9 mouse cellular contexts compared by ENCODE assay signal in genomic region chr2:119299981-119300818, GRCm38 (mm10). TPM values are rescaled to one million over a fixed set of nuclear protein-coding genes. Genes with fewer than 3 reads are reported as not detected.
DNase-seq lines count a peak whose midpoint lies in the region; ATAC-seq and TF ChIP-seq lines count a peak whose summit lies in the region.
"Had no signal": no experiment of that assay in that cellular context is flagged by ENCODE, and none has a peak within 500 bp of the region (broad histone marks: within the 10 kb centered on the region; RNA-seq: fewer than 3 reads in every experiment).

No protein-coding gene starts in this region.

- no peak overlapping the region for H3K9ac ChIP-seq in lung, postnatal 0 days (replicated peaks; ENCODE audit: low read depth)

- peak overlapping the region; percentile 59 for H3K4me2 ChIP-seq in lung, postnatal 0 days (replicated peaks; ENCODE audit: low read depth, low read length)

- TF ChIP-seq CTCF in E14TG2a.4 (conservative IDR thresholded peaks at IDR 0.05; ENCODE audit: low read length) = peak; percentile 59
- TF ChIP-seq CTCF in lung, postnatal 0 days (IDR thresholded peaks at IDR 0.05) = peak; percentile 85

- H3K4me1 ChIP-seq in E14TG2a.4 (replicated peaks; ENCODE audit: low read depth, low read length) = peaks cover 51% of the 10 kb centered on the region
- H3K4me1 ChIP-seq in embryonic facial prominence, embryonic 10.5 days = peaks cover 46% of the 10 kb centered on the region
- H3K4me1 ChIP-seq in lung, postnatal 0 days (ENCODE audit: insufficient read depth, low read depth, low read length) = peaks cover 7% of the 10 kb centered on the region; the same call in 1 of the 2 replicates

- 0 out of 2 replicates have a peak, but pooled peaks cover 3% of the 10 kb centered on the region for H3K27me3 ChIP-seq in E14TG2a.4 (ENCODE audit: insufficient read depth, low read length)
- H3K27me3 ChIP-seq in embryonic facial prominence, embryonic 10.5 days (replicated peaks; ENCODE audit: low read depth, poor library complexity, severe bottlenecking) = no peaks in the 10 kb centered on the region
- H3K27me3 ChIP-seq in lung, postnatal 0 days (replicated peaks; ENCODE audit: insufficient read depth, low read length) = no peaks in the 10 kb centered on the region

- 7% methylated on average over 15 of the region's 15 CpGs for WGBS in embryonic facial prominence, embryonic 10.5 days
- WGBS in lung, postnatal 0 days = 4% methylated on average over 15 of the region's 15 CpGs

- H3K9me3 ChIP-seq in E14TG2a.4 (ENCODE audit: low read length) = no peaks in the 10 kb centered on the region
- no peaks in the 10 kb centered on the region for H3K9me3 ChIP-seq in embryonic facial prominence, embryonic 10.5 days
- no peaks in the 10 kb centered on the region for H3K9me3 ChIP-seq in lung, postnatal 0 days (ENCODE audit: low read length)

- peak overlapping the region; percentile 74 for H3K27ac ChIP-seq in embryonic facial prominence, embryonic 10.5 days (replicated peaks)
- H3K27ac ChIP-seq in lung, postnatal 0 days (ENCODE audit: low read length) = peak overlapping the region; percentile 87

- DNase-seq in adrenal gland, postnatal 10 days = peak; percentile 93
- peak; percentile 85 for DNase-seq in embryonic facial prominence, embryonic 10.5 days (ENCODE audit: low spot score)
- peak; percentile 91 to 95 for DNase-seq in heart, adult 9 months (ENCODE audit: low spot score in 2 of 2)
- DNase-seq in kidney, adult 9 months = peak; percentile 92
- DNase-seq in lung, postnatal 0 days (ENCODE audit: low spot score) = peak; percentile 96
- peak; percentile 97 for DNase-seq in retina, embryonic 14.5 days (ENCODE audit: low spot score)
- DNase-seq in yolk sac, embryonic 10.5 days (ENCODE audit: low spot score) = peak; percentile 86

- TF ChIP-seq EP300 in lung, postnatal 0 days (IDR thresholded peaks at IDR 0.05) = no peak

- peak overlapping the region; percentile 47; the same call in 1 of the 2 replicates for H3K4me3 ChIP-seq in E14TG2a.4 (replicated peaks; ENCODE audit: low read length)
- H3K4me3 ChIP-seq in embryonic facial prominence, embryonic 10.5 days = peak overlapping the region; percentile 40
- H3K4me3 ChIP-seq in lung, postnatal 0 days (ENCODE audit: low read depth, low read length) = 0 out of 2 replicates have a peak overlapping the region, but pooled peaks have one; percentile 17
- H3K4me3 ChIP-seq: myocyte had no signal

- peaks cover 38% of the 10 kb centered on the region for H3K36me3 ChIP-seq in E14TG2a.4 (ENCODE audit: insufficient read depth, low read length)
- peaks cover 51% of the 10 kb centered on the region for H3K36me3 ChIP-seq in embryonic facial prominence, embryonic 10.5 days (replicated peaks)
- peaks cover 17% of the 10 kb centered on the region; the same call in 1 of the 2 replicates for H3K36me3 ChIP-seq in lung, postnatal 0 days (ENCODE audit: insufficient read depth, low read length)

- ATAC-seq in lung, postnatal 0 days = peak; percentile 85

RNA-seq across cellular contexts. Expression of gene Vps18, which starts 11.7 kb away (rescaled TPM):
- 10 to 100 TPM; 16.0 to 17.7 TPM for total RNA-seq in adrenal gland, postnatal 10 days (2021)
- polyA plus RNA-seq in embryonic facial prominence, embryonic 10.5 days (2016; fragmentation: Nextera tagmentation; extraction: Ambion mirVana) = 23.1 and 25.1 TPM in 2 replicates
- polyA plus RNA-seq in lung, postnatal 0 days (2015; fragmentation: Nextera tagmentation; extraction: Ambion mirVana) = 11.1 and 11.4 TPM in 2 replicates

RNA-seq across cellular contexts. Expression of gene Dll4, which starts 25.4 kb away (rescaled TPM):
- 10 to 100 TPM; 16.4 to 18.4 TPM for total RNA-seq in adrenal gland, postnatal 10 days (2021)
- polyA plus RNA-seq in embryonic facial prominence, embryonic 10.5 days (2016; fragmentation: Nextera tagmentation; extraction: Ambion mirVana) = 4.4 and 4.6 TPM in 2 replicates
- polyA plus RNA-seq in lung, postnatal 0 days (2015; fragmentation: Nextera tagmentation; extraction: Ambion mirVana) = 22.7 and 25.9 TPM in 2 replicates
- polyA plus RNA-seq: myocyte had no signal

RNA-seq across cellular contexts. Expression of gene Rhov, which starts 29.1 kb away (rescaled TPM):
- total RNA-seq in adrenal gland, postnatal 10 days (2021) = under 1 TPM; 0.27 to 0.36 TPM
- 0.74 and 2.5 TPM in 2 replicates for polyA plus RNA-seq in embryonic facial prominence, embryonic 10.5 days (2016; fragmentation: Nextera tagmentation; extraction: Ambion mirVana)
- polyA plus RNA-seq in lung, postnatal 0 days (2015; fragmentation: Nextera tagmentation; extraction: Ambion mirVana) = 3.0 and 3.1 TPM in 2 replicates

RNA-seq across cellular contexts. Expression of gene Chac1, which starts 50.8 kb away (rescaled TPM):
- total RNA-seq in adrenal gland, postnatal 10 days (2021) = 1 to 10 TPM; 2.4 to 5.8 TPM
- polyA plus RNA-seq in embryonic facial prominence, embryonic 10.5 days (2016; fragmentation: Nextera tagmentation; extraction: Ambion mirVana) = 0.90 and 1.1 TPM in 2 replicates
- 1.5 and 1.8 TPM in 2 replicates for polyA plus RNA-seq in lung, postnatal 0 days (2015; fragmentation: Nextera tagmentation; extraction: Ambion mirVana)

Comparison
In these comparisons a context has a peak if more than half of its experiments do, and no peak if none do; other contexts are left out.
1. Peak in every context shown above with its lines: DNase-seq, ATAC-seq, H3K4me3 ChIP-seq and H3K27ac ChIP-seq.